Mouse (Mus musculus) v-Abl transformed pro-B cells (cell line): ENCODE measurements around the gene Ahnak.
"Not testable (repeated sequence)": the region's sequence is repeated elsewhere in the genome, so short reads cannot be mapped to it uniquely, and the experiment has no call there.

Experiments
- in situ Hi-C, 2 experiments: fragments of 400-800 bp; cut with MboI; formaldehyde crosslinking; loops; one replicate each; pipeline ENCODE4 v1.15.1; 2025; ENCODE audit not compliant: unreplicated experiment in 2 of 2

The Ahnak gene

DNA sequence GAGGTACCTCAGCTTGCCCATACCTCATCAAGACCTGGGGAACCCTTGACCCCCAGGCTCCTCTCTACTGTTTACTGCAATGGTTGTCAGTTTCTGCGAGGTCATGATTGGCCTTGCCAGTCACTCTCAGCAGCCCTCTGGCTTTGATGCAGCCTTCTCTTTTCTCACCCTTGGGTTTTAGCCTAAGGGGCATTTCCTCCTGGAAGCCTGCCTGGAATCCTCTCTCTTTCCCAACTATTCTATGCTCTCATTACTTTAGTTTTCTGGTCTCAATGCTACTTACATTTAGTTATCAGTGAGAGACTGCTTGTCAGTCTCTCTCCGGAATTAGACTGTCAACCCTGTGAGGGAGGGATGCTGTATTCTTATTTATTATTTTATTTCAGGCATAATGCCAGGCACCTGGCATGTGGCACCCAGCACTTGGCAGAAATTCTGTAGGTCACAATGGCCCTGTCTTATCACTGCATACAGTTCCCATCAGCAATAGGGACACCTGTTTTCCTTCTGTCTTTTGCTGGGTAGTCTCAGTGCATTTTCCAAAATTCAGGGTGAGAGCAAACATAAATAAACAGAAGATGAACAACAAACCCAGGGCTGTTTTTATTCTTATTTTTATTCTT, 40.7 kb downstream of the Ahnak start:
- in situ Hi-C loops, result no loop called here

DNA sequence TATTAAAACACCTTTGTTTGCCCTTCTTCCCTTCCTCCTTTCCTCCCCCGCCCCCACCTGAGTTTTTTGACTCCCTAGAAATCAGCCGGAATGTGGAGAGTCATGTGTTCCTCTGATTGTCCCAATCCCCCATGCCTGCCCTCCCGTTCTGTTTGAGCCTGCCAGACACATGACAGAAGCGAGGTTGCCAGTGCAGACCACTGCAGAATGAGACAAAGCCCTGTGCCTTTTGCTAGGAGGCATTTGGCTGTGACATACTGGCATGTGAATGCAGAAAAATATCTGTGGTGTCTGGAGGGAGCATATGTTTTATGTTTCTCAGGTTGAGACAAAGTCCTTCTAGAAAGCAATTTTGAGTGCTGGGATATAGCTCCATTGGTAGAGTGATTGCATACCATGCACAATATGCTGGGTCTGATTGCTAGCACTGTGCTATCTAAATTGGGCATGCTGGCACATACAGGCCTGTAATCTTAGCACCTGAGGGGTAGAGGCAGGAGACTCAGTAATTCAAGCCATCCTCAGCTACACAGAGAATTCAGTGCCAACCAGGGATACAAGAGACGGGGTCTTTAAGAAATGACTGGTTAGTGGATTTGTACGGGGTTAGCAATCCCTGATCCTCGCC, 43.5 kb downstream of the Ahnak start:
- in situ Hi-C loops, result no loop called here

DNA sequence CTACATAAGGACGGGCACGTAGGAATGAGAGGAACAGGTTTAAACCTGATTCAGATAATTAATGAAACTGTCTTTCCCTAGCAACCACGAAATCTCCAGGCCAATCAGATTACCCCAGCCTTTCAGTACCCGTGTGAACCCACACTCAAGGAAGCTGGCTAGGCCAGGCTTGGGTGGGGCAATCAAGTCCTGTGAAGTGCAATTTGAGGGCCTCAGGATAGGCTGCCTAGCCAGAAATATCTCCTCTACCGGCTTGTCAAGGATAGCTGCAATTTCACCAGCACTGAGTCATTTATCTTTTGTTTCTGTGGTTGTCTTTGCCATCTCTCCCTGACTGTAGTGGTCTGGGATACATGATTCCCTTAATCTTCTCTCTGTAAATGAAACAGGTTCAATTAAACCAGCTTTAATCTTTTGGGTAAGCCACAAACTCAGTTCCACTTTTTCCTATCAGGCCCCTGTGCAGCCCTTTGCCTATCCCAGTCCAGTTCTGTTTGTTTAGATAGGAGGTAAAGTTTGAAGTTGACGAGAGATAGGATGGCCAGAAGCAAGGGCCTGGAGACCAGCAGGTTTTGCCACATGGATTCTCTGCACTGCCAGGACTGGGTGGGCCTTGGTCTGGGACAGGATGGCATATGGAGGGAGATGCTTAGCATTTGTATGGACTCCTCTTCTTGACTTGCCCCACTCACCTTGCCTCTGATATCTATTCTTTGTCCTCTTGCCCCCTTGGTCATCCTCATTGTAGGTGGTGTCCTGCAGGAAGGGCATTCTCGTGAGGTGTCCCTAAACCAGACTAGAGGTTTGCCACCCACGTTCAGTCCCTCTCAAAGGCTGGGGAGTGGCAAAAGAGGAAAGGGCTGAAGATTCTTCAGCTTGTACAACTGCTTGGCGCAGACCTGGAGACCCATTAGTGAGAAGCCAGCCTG, 44.6 kb downstream of the Ahnak start:
- in situ Hi-C loops, result no loop called here

DNA sequence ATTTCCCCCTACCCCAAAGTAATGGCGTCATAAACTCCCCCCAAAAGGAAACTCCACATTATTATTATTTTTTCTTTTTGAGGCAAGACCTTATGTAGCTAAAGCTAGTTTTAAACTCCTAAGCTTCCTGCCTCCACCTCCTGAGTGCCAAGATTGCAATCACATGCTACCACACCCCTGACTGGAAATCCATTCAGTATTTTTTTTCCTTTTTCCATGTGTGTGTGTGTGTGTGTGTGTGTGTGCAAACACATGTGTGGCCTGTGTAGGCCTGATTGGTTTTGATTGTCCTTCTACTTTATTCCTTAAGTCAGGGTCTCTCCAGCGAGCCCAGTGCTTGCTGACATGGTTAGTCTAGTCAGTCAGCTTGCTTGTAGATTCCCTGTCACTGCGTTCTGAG, 45.4 kb downstream of the Ahnak start:
- in situ Hi-C loops, result no loop called here

DNA sequence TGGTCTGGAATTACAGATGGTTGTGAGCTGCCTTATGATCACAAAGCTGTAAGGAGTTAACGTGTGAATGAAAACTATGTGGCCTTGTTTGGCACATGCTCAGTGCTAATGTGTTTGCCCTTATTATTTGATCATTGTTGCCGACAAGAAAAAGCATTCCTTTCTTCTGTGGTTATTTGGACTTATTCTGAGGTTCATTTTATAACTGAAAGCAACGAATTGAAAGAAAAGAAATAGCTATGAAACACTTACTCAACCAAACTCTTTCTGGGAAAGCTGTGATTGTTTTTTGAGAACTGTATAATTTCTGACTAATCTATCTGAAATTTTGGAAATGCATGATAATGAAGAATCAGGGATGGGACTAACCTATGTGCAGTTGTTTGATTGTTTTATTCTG, 46.0 kb downstream of the Ahnak start:
- in situ Hi-C loops, result no loop called here

DNA sequence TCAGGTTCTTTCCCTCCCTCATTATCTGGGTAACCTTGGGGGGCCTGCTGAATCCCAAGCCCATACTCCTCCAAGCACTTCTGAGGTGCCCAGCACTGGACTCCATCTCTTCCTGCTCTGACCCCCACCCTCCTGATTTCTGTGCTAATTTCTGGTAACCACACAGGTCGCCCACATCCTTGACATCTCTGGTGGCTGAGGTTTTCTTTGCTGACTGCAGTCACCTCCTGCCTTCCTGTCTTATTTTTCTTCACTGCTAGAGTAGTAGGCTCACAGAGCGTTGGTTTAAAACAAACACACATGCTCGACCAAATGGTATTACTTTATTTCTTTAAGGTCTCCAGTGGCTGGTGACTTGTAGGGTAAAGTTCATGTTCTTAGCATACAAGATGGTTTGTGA, 49.1 kb downstream of the Ahnak start:
- in situ Hi-C loops, result no loop called here

DNA sequence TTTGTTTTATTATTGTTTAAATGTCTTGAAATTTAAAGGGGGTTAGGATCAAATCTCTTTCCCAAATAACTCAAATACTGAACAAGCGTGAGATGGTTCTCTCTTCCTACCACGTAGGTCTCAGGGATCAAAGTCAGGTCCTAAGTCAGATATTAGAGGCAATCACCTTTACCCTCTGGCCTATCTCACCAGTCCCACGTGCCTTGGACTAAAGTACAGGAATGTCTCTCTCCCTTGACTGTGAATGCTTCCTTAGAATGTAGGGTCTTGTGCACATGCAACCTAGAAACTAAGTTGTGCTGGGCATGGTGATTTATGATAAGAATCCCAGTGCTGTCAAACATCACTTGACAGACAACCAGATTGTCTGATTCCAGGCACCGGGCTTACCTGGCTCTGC, 50.2 kb downstream of the Ahnak start:
- in situ Hi-C loops, result no loop called here

DNA sequence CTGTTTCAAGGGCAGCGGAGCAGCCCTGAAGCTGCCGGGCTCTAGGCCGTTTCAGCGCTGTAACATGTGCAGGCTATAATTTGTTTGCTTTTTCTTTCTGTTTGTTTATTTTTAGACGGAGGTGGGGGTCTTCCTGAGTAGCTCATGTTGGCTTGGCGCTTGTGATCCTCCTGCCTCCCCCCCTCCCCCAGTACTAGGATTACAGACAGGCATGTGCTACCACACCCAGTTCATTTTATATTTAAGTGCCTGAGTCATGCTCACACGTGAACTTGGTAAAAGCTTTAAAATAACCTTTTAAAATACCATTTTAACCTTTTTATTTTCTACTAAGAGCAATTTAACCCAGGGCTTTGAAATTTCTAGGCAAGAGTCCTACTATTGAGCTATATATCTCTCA, 50.8 kb downstream of the Ahnak start:
- in situ Hi-C loops, result no loop called here

DNA sequence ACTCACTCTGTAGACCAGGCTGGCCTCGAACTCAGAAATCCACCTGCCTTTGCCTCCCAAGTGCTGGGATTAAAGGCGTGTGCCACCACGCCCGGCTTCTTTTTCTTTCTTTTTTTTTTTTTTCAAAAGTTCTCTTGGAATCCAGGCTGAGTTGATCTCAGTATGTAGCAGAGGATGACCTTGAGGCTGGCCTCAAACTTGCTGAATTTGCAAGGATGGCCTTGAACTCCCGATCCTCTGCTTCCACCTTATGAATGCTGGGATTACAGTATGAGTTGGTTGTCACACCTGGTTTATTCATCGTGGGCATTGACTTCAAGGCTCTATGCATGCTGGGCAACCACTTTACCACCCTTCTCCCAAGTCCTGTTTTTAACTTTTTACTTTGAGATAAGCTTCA, 51.6 kb downstream of the Ahnak start:
- in situ Hi-C loops, result no loop called here

DNA sequence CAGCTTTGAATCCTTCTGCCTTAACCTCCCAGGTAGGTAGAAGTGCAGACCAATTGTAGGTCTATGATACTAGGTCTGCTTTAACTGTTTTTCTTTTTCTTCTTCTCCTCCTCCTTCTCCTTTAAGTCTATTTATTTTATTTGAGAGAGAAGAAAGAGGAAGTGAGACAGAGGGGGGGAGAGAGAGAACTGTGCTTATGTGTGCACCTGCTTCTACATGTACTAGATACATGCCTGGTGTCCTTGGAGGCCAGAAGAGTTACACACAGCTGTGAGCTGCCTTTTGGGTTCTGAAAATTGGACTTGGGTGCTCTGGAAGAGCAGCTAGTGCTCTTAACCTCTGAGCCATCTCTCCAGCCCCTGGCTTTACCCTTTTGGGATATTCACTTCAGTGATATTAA, 52.0 kb downstream of the Ahnak start:
- in situ Hi-C loops, result no loop called here

DNA sequence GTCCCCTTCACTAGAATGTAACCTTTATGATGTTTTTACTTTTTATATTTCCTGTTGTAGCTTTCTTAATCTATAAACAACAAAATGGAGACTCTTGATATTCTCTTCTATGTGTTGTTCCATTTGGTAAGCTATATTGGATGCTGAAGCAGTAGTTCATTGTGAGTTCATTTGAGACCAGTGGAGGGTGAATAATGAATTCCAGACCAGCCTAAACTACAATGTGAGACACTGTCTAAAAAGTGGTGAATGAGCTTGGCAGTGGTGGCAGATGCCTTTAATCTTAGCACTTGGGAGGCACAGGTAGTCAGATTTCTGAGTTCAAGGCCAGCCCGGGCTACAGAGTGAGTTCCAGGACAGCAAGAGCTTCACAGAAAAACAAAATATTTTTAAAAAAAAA, 54.0 kb downstream of the Ahnak start:
- in situ Hi-C loops, result no loop called here

DNA sequence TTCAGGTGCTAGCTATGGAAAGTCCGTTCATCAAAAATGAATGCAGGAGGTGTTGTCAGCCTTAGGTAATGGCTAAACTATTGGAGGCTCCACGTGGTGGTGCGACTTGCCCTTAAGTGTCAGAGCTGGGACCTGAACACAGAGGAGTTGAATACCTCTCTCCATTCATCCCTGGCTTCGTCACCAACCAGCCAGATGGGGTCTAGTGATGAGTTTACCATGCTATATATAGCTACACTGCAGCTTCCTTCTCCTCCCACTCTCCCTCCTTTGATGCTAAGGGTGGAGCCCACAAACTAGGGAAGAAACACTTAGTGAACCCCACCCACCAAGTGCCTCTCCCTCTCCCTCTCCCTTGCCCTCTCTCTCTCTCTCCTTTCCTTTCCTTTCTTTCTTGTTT, 55.2 kb downstream of the Ahnak start:
- in situ Hi-C loops, result no loop called here

DNA sequence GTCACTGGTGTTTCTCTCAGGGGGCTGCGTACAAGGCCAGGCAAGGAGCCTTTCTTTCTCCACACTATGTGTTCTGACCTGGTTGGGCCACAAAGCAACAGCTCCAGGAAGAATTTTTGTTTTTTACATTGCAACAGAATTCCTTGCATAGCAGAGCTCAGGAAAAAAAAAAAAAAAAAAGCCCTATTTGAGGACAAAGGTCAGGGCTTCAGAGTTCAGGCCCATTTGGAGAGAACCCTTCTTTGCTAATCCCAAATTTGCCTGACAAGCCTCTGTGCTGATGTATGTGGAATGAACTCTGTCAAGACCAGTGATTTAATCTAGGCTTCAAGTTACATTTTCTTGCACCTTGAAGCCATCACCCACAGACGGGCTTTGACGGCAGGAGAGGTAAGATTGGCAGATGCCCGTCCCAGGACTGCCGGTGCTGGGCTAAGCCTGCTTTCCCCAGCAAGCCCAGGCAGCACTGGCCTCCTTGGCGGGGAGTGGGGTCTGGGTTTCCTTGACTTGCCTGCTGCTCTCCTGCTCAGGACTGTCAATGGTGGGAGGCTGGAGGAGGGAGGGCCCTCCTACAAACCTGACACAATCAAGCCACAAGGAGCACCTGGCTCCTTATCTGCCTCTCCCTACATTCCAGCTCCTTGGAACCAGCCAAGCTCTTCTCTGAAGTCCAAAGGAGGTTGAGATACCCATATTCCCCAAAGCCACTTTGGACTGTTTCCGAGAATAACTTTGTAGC, 58.3 kb downstream of the Ahnak start:
- in situ Hi-C loops, result no loop called here

DNA sequence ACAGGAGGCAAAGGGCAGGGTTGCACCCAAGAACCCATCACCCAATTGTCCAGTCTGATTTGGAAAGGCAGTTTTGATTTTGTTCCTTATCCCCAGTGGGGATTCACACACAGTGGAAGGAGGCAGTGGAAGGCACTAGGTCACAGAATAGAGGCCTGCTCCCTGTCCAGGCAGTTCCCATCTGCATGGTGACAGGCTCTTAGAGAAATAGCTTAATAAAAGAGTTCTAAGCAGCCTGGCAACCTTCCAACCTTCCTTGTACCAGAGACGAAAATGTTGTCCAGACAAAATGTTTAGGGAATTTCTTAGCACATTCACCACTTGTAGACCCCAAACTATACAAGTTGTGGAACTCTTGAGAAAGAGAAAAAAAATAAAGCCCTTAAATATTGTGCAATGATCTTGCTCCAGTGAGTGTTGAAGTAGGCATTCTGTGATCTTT, 58.9 kb downstream of the Ahnak start:
- in situ Hi-C loops, result no loop called here

DNA sequence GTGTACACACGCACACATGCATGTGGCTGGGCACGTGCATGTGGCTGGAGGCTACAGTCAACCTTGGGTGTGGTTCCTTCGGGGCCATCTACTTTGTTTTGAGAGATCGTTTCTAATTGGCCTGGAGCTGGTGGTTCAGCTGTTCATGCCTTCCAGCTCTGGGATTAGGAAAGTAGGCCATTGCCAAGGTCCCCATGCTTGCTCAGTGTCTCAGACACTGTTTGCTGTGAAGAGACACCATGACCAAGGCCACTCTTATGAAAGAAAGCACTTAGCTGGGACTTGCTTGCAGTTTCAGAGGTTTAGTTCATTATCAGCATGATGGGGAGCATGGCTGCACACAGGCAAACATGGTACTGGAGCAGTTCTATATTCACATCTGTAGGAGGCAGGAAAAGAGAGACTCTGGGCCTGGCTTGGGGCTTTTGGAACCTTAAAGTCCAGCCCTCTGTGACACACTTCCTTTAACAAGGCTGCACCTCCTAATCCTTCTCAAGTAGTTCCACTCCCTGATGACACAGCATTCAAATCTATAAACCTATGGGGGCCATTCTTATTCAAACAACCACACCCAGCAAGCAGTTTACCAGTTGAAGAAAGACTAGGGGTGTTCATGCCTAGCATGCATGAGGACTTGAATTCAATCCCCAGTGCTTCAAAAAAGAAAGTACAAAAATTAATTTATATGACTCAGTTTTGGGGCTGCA, 60.0 kb downstream of the Ahnak start:
- in situ Hi-C loops, result no loop called here

DNA sequence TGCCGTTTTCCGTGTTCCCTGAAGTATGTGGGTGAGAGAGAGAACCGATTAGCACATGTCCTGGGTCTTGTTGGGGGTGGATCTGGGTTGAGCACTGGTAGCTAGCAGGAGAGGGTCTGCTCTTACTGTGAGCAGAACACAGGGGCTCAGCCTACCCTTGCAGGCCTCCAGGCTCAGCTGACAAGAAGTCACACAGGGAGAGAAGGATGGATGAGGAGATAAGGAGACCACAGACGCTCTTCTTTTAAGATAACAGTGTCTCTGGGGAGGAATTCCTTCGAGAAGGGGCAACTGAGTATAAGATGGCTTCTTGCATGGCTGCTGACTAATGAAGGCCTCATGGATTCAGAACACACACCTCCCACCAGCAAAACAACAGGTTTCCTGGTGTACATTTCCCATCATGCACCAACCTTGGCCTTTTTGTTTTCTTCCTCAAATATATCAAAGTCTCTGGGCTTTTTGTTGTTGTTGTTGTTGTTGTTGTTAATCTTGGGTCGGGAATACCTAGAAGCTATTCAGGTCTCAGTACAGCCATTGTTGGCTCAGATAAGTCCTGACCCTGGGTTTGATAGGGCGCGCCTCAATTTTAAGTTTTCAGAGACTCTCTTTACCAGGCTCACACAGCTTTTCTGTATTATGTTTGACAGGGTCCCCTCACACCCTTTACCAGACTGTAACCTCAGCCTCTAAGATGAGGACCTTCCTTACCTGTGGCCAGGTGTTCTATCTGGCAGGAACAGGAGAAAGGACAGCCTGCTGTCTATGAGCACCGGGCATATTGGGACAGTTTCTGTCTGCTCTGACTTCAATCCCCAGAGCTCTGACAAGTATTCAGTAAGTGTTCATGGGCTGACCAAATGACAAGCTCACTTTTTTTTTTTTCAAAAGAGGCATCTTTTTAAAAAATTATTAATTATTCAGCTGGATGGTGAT, 61.5 kb downstream of the Ahnak start:
- in situ Hi-C loops, result no loop called here

DNA sequence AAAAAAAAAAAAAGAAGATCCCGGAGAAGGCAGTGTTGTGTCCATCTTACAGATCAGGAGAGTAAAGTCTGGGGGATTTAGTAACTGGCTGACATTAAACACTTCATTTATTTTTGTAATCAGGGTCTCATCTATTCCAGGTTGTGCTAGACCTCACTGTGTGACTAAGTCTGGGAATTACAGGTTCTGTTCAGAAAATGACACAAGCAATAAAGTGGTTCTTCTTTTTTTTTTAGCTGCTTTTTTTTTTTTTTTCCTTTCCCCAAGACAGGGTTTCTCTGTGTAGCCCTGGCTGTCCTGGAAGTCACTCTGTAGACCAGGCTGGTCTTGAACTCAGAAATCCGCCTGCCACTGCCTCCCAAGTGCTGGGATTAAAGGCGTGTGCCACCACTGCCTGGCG, 62.9 kb downstream of the Ahnak start:
- in situ Hi-C loops, result not testable (repeated sequence)

DNA sequence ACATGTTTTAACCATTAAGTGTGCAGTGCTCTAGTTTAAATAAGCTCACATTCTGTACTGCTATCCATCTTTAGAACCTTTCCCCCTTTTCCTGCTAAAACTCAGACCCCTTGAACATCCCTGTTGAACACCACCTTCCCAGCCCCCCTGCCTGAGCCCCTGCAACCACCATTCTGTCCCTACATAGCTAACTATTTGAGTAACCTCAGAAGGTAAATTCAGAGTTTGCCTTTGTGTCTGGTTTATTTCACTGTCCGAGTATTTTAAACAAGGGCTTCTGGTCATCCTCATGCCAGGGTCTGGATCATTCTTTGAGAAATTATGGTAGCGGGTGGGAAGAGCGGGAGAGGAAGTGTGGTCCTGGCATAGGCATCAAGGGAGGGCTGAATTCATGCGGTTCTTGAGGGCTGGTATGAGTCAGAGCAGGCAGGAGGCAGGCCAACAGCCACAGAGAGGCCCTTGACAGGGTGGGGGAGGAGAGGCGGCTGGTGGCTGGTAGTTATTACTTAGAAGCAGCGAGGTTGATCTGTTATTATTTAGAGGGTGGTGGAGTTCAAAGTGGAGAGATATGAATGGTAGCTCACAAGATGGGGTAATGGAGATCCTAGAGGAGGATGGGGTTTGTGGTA, 63.8 kb downstream of the Ahnak start:
- in situ Hi-C loops, result no loop called here

DNA sequence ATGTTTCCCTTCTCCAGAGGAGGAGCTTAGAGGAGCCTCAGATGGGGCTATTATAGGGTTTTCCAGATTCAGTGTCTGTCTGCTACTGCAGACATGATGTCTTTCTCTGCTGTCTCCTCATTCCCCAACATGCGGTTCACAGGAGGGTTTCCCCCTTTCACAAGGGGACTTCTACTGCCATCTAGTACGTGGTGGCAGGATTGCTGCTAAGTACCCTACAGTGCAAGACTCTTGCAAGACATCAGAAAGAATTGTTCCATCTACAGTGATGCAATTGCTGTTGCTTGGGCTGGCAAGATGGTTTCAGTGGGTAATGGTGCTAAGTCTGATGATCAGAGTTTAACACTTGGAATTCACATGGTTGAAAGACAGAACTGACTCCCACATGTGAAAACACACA, 66.1 kb downstream of the Ahnak start:
- in situ Hi-C loops, result no loop called here
